Mouse (Mus musculus) lung, postnatal 0 days (tissue): Measurements from ENCODE around the gene Dnm3.

ENCODE experiments used
- CTCF ChIP-seq: IDR thresholded peaks from 2 replicates; pipeline ENCODE4 v1.5.1; 2016; ENCODE audit warnings: antibody characterized with exemption, mild to moderate bottlenecking
- EP300 ChIP-seq: IDR thresholded peaks from 2 replicates; pipeline ENCODE4 v1.6.1; 2016; ENCODE audit warnings: antibody characterized with exemption, mild to moderate bottlenecking, control low read depth

DNA sequence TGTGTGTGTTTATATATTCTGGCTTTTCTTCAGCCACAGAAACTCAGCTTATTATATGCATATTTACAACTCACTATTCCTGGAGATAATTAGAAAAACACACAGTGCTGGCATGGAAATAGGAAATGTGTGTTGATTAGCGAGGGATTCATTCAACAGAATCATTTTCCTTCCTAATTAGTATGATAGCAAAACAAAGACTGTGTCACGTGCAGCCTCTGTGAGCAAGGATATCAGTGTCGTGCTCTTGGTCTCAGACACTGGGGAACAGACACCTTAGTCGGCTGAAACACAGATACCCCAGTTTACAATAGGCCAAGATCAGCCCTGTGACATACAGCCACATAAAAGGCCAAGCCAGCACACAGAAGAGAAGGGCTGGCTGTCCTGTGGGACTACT, 83.3 kb downstream of the Dnm3 start:
- TF ChIP-seq CTCF (no peak), EP300 (no peak)
